Mouse (Mus musculus): ENCODE measurements at regions not wholly inside any gene's neighbourhood (a gene's known extent, or its start where the extent isn't known, plus 50 kb on each side); places are given as distances from the start of the nearest gene placed in this dataset.
A peak's percentile ranks its signal among the peaks of the same experiment; 100 is the strongest.

GRCm38 (mm10) chr1:76489681-76490492 lies 943.8 kb downstream of the Slc4a3 start:
- DNase-seq (ENCODE audit: low spot score in 2 of 2): no peak

GRCm38 (mm10) chr1:76490719-76491118 lies 944.7 kb downstream of the Slc4a3 start:
- no peak for DNase-seq (ENCODE audit: low spot score in 2 of 2)

GRCm38 (mm10) chr1:76491187-76491586 lies 945.1 kb downstream of the Slc4a3 start:
- peak; percentile 27 to 60 for DNase-seq (ENCODE audit: low spot score in 2 of 2)

DNA sequence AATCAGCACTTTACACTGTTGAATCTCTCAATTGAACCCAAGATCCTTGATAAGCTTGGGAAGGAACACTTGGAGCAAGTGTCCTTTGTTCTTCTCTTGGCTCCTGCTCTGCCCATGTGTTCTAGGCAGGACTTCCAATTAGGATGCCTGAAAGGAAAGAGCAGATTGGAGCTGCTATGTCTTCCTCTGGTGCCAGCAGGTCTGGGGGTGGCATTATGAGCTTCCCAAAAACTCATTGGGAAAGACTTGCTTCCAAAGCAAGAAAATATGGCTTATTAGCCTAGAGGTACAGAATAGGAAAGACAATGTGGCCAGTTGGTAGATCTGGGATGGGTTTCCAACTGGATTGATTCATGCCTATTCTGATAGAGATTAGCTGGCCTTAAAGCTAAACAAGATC lies 959.1 kb downstream of the Slc4a3 start:
- peak in 1 of 2 experiments; percentile 28 for DNase-seq (ENCODE audit: low spot score in 2 of 2)

- no peak for DNase-seq (ENCODE audit: low spot score in 2 of 2)
These were observed 962.8 kb downstream of the Slc4a3 start for GRCm38 (mm10) chr1:76508821-76509220.

- peak in 1 of 2 experiments; percentile 71 for DNase-seq (ENCODE audit: low spot score in 2 of 2)
These were observed 963.4 kb downstream of the Slc4a3 start for GRCm38 (mm10) chr1:76509486-76509885.

DNA sequence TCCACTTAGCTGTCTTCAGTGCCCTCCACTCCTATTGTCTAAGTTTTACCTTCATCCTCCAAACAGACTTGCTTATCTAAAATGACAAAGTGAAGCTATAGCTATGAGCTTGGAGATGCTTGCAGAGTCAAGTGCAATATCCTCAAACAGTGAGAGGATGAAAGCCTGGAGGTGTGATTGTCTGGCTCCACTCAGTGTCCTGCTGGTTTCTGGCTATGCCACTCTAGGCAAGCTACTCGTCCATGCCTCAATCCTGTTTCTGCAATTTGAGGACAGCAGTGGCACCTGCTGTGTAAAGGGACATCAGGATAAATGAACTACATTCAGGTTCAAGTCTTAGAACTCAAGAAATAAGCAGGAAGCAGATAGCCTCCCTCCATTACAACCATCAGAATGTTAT lies 966.1 kb downstream of the Slc4a3 start:
- no peak for DNase-seq (ENCODE audit: low spot score in 2 of 2)

GRCm38 (mm10) chr1:76513490-76513889 lies 967.4 kb downstream of the Slc4a3 start:
- no peak for DNase-seq (ENCODE audit: low spot score in 2 of 2)

DNA sequence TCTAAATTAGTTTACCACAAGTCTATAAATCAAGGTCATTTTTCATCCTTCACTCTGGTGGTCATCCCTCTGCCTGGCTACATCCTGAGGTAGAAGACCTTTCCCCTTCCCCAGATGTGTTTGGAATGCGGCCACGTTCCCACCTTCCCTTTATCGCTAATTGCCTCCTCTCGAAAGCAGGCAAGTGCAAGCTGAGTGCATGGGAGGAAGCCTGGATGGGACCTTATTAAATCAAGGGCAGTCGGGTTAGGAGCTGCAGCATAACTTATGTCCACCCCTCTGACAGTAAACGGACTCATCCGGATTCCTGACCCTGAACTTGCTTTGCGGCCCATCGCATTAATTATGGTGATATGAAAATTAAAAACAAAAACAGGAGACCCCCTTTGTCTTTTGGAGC lies 983.5 kb downstream of the Slc4a3 start:
- no peak for DNase-seq (ENCODE audit: low spot score in 2 of 2)

DNA sequence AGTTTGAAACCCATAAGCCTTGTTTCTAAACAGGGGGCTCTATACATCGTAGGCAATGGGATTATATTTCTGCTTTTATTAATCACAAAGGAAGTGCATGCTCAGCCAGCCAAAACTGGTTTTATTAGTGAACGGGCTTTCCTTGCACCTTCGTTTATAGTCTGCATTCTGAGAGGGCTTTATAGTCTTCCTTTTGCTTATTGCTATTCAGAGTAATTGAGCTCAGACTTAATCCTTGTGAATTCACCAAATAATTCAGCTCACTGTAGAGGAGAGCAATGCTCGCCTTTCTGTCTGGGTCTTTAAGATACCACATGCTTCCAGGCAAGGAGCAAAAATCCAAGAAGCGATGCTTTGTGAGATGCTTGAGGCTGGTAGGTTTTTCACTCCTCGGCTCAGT lies 984.3 kb downstream of the Slc4a3 start:
- no peak for DNase-seq (ENCODE audit: low spot score in 2 of 2)

DNA sequence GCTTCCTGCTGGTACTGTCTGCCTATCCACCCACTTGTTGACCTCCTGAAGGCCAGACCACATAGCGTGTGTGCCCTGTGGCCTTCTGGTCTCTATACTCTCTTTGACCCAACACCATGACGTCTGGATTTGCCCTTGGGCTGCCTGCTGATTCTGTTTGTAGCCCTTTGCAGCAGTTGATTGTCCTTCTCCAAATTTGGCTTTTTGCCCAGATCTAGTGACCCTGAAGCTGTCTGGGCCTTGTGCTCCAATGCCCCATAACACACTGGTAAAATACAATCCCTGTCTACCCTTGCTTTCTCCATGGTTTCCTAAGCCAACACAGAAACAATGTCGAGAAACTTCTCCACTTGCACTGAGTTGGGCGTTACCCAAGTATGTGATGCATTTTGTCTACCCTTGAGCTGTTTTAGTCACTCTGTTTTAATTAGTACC lies 979.3 kb downstream of the Epha4 start:
- no peak for DNase-seq (ENCODE audit: low spot score in 2 of 2)

DNA sequence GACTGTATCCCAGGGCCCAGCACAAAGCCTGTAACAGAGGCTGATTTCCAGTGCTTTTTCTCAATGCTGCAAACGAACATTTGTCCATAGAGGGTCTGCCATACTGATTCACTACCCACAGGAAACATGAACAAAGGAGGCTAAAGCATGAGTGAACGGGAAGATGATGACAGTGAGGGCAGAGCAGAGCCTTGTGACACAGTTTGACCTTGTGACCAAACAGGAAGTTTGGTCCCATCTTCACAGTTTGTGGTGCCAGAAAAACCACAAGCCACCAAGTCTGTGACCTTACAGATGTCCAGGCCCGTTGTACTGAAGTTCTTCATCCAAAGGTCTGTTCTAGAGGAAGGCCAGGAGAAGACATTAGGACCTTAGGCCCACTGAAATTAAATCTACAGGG lies 974.4 kb downstream of the Epha4 start:
- no peak for DNase-seq (ENCODE audit: low spot score in 2 of 2)

DNA sequence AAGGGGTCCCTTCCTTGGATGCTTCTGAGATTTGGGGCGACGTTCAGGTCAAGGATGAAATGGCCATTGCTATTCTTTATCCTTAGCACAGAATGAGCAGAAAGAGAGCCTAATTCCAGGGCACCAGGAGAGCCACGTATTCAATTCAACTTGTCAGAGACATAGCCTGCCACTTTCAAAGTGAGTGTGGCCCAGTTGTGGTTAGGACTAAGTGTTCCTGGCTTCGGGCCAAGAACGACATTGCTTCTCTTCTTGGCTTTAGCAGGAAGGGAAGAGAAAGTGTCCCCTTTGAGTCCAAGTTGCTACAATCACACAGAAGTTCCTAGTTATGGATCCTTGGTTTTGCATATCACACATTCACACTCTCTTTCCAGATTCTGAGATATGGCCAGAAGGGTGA lies 964.0 kb downstream of the Epha4 start:
- peak in 1 of 2 experiments; percentile 2 for DNase-seq (ENCODE audit: low spot score in 2 of 2)

DNA sequence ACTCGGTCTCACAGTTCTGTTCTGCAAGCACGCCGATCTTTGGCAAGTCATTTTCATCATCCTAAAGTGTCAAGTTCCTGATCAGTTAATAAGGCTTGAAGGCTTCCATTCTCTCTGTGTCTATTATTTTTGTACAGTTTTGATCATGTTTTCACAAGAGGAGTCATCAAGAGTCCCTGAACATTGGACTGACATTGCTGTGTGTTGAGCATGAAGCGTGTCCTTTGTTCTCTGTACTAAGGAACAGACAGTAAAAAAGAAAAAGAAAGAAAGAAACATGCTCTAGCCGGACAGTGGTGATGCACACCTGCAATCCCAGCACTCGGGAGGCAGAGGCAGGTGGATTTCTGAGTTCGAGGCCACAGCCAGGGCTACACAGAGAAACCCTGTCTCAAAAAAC lies 955.4 kb downstream of the Epha4 start:
- no peak for DNase-seq (ENCODE audit: low spot score in 2 of 2)

DNA sequence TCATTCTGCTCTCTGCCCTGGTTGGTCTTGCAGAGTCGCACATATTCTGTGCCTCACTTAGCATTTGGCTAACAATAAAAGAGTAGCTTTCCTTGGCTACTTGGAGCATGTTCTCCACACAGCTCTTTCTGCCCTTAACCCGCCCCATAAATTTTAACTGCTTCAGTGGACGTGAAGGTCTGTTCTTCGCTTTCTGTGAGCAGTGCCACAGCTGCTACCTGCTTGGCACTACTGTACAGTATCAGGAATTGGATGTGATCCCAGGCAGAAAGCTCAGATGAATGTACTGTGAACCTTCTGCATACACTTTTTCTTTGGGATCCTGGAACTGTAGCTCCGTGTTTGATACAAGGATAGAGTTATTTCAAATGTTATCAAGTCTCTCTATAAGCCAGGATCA lies 939.4 kb downstream of the Epha4 start:
- no peak for DNase-seq (ENCODE audit: low spot score in 2 of 2)

DNA sequence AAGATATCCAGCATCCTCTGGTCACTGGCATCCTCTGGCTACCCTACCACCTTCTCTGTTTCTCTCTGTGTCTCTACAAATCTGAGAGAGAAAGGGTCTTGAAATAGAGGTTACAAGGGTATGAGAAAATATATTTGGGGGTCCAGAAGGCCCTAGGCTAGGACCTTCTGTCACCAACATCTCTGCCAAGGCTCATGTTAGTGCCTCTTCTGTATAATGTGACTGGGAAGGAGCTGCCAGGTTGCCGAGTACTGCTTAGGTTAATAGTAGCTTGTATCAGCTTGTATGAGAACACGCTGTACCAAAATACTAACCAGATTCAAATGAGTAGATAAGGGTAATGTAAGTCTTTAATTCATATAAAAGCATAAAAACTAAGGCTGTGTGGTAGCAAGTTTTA lies 929.0 kb downstream of the Epha4 start:
- no peak for DNase-seq (ENCODE audit: low spot score in 2 of 2)

DNA sequence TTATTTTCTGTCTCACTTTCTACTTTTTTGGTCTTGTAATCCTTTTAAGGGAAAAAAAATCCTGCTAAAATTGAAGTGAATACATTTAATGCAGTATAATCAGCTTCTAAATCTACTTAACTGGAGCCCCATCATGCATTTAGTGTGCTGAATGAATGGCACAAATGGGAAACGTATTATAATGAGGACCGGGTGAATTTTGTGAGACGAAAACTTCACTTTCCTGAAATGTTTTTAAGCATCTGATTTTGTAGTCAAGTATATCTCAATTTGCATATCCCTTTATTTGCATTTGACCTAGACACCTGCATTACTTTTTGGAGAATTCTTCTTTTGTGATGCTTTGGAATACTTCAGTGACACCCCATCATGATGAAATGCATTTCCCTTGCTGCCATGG lies 889.1 kb downstream of the Epha4 start:
- no peak for DNase-seq (ENCODE audit: low spot score in 2 of 2)

DNA sequence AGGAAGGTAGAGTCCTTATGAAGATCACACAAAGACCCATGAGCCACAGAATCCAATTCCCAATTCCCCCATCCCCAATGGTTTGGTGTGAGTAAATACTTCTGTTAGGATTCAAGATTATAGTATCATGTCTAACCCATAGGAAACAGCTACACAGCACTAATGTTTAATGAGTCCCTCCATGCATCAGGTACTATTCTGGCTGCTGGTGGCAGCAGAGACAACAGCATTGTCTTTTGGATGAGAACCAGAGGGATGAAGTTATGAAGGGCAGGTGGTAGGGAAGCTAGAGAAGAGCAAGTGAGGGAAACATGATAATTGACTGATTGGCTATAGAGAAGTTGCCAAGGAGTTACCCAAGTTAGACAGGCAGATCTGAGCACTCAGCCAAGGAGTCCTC lies 885.0 kb downstream of the Epha4 start:
- no peak for DNase-seq (ENCODE audit: low spot score in 2 of 2)

DNA sequence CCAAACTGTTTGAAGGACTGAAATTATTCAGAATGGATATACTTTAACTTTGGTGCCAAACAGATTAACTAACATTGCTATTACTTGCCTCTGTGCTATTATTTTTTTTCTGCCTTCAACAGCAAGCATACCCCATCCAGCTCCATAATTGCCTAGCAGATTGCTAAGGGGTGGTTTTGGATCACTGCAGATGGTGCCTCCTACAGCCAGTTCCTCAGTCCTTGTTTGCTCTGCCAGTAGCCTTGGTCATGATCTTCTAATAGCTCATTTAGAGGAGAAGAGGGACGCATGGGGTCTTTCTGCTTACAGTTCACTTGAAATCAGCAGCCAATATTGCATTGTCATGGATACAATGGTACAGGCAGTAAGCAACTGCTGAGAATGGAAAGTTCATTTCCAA lies 880.8 kb downstream of the Epha4 start:
- DNase-seq (ENCODE audit: low spot score in 2 of 2): no peak

DNA sequence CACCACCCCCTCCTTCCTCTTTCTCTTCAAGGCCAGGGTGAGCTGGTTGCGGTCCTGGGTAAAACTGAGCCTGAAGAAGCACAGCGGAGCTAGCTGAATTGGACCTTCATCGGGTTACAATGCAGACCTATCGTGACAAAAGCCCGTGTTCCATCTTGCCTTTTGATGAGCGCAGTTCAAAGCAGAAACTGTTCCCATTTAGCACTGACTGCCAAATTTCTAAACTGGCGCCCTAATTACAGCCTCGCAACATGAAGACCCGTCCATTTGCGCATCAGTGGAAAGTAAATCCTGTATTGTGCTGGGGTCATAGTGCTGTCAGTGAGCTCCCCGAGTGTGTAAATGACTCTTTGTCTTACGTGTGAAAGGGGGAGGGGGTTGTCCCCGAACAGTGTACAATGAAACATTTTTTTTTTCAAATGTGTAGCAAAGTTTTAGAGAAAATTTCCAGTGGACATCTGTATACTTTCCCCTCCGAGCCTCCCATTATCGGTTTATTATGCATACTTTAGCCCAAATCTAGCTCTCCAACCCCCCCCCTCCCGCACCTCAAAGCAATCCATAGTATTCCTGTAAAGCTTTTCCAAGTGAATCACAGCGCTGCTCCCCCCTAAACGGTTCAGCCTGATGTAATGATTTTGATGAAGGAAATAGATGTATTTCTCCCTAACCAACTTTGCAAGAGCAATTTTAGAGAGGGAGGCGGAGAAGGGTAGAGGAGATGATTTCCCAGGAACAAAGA lies 877.4 kb downstream of the Epha4 start:
- peak in 1 of 2 experiments; percentile 14 for DNase-seq (ENCODE audit: low spot score in 2 of 2)

DNA sequence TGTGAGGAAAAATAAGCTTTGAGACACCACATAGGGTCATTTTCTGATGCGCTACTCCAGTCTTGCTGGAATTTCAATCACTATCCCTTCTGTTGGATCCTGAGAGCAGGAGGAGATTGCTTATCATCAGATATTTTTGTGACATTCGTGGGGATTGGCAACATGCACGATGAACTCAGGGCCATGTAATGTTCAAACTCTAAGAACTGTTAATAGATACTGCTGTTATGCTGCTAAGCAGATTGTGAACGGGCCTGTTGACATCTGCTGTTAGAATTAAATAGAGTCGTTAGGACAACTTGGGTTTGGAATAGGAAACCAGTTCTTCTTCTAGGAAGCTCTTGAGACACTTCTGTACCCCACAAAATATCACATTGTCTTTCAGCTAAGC lies 876.9 kb downstream of the Epha4 start:
- DNase-seq (ENCODE audit: low spot score in 2 of 2): no peak

GRCm38 (mm10) chr1:76641181-76641711 lies 873.6 kb downstream of the Epha4 start:
- no peak for DNase-seq (ENCODE audit: low spot score in 2 of 2)

DNA sequence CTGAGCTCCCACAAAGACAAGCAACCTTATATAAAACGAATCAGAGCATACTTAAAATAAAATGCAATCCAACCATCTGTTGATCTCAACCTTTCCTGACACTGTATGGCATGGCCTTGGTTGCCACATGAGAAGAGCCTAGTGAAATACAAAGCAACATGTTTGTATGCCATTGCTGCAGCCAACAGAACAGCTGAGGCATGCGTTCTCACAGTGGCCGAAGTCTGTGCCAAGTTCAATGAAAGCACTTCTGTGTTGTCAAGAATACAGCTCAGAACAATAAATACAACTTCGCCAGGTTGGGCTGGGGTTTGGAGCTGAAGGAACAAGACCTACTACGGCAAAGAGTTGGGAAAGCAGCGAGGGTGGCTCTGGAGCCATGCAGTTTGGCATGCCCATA lies 872.2 kb downstream of the Epha4 start:
- no peak for DNase-seq (ENCODE audit: low spot score in 2 of 2)

Data from right cerebral cortex, postnatal 36 days (tissue).